In genomic region chr4:132253622-132254021, GRCm38 (mm10) we compare ENCODE assay signal across 1 mouse cellular context.
TF ChIP-seq lines count a peak whose summit lies in the region.

No protein-coding gene starts in this region.

TF ChIP-seq in MEL, 35 proteins besides CTCF, POLR2A, EP300 and RAD21 (continued from another document):
- TF ChIP-seq MAFK (IDR thresholded peaks at IDR 0.05; ENCODE audit: borderline replicate concordance, low read depth, low read length), result no peak
- TF ChIP-seq KAT2A (conservative IDR thresholded peaks at IDR 0.05; ENCODE audit: low read depth, low read length), result no peak
- TF ChIP-seq SIN3A (IDR thresholded peaks at IDR 0.05; ENCODE audit: low read length), result peak; percentile 64
- no peak for TF ChIP-seq ELF1 (IDR thresholded peaks at IDR 0.05; ENCODE audit: low read depth, low read length)
- no peak for TF ChIP-seq NRF1 (IDR thresholded peaks at IDR 0.05; ENCODE audit: insufficient read depth, low read depth, low read length, poor library complexity, severe bottlenecking)
- TF ChIP-seq E2F4 (IDR thresholded peaks at IDR 0.05; ENCODE audit: borderline replicate concordance, low read depth, low read length), result no peak
- no peak for TF ChIP-seq TBP (IDR thresholded peaks at IDR 0.05; ENCODE audit: low read depth, low read length)
- TF ChIP-seq BHLHE40 (IDR thresholded peaks at IDR 0.05; ENCODE audit: borderline replicate concordance, low read depth, low read length), result no peak
- no peak for TF ChIP-seq POLR2AphosphoS5 (IDR thresholded peaks at IDR 0.05; ENCODE audit: borderline replicate concordance, low read depth, low read length)
- TF ChIP-seq MAZ (IDR thresholded peaks at IDR 0.05; ENCODE audit: low read depth, low read length), result no peak
- TF ChIP-seq ETS1 (IDR thresholded peaks at IDR 0.05; ENCODE audit: low read depth, low read length), result peak; percentile 71; the same call in 1 of the 2 replicates
- no peak for TF ChIP-seq MEF2A (IDR thresholded peaks at IDR 0.05; ENCODE audit: extremely low read depth, insufficient replicate concordance, low read depth, low read length, poor library complexity, severe bottlenecking)
- no peak for TF ChIP-seq USF2 (IDR thresholded peaks at IDR 0.05; ENCODE audit: borderline replicate concordance in 1 of 2, insufficient read depth in 1 of 2, low read depth in 1 of 2, low read length in 2 of 2)
- TF ChIP-seq ZNF384 (IDR thresholded peaks at IDR 0.05; ENCODE audit: low read depth, low read length), result peak; percentile 10; the same call in 1 of the 2 replicates
- no peak for TF ChIP-seq SMC3 (IDR thresholded peaks at IDR 0.05; ENCODE audit: low read depth, low read length)
- TF ChIP-seq POLR2AphosphoS2 (IDR thresholded peaks at IDR 0.05; ENCODE audit: low read length), result no peak
- no peak for TF ChIP-seq CHD1 (IDR thresholded peaks at IDR 0.05; ENCODE audit: low read depth, low read length)
- TF ChIP-seq ZC3H11A (IDR thresholded peaks at IDR 0.05; ENCODE audit: low read depth, low read length), result no peak
- peak; percentile 43; the same call in 1 of the 2 replicates for TF ChIP-seq MYC (IDR thresholded peaks at IDR 0.05; ENCODE audit: low read depth, low read length)
- TF ChIP-seq HCFC1 (IDR thresholded peaks at IDR 0.05; ENCODE audit: low read depth, low read length), result no peak
- TF ChIP-seq MAX (IDR thresholded peaks at IDR 0.05; ENCODE audit: low read length), result 0 out of 2 replicates have a peak, but pooled peaks have one; percentile 35
